Mouse (Mus musculus): ENCODE measurements around the gene Lif. TPM values are rescaled to one million over a fixed set of nuclear protein-coding genes. Genes with fewer than 3 reads are reported as not detected.

Lif gene
- polyA plus RNA-seq, 1 experiment, result 0.67 TPM

GRCm38 (mm10) chr11:4303033-4303432 is 45.7 kb downstream of the Lif start:
- Histone ChIP-seq H3K4me1 (ENCODE audit: control insufficient read depth, insufficient read depth, low read length) (peaks cover 11% of the 10 kb centered on the region), H3K27ac (ENCODE audit: insufficient read depth, low read depth, low read length) (no peak overlapping the region), H3K4me3 (ENCODE audit: insufficient read depth, low read depth, low read length) (no peak overlapping the region), H3K27me3 (replicated peaks; ENCODE audit: control insufficient read depth, insufficient read depth, low read length) (no peaks in the 10 kb centered on the region), H3K36me3 (ENCODE audit: control insufficient read depth, insufficient read depth, low read length) (no peaks in the 10 kb centered on the region)
- DNase-seq, result no peak
- TF ChIP-seq CTCF (conservative IDR thresholded peaks at IDR 0.05; ENCODE audit: insufficient read depth, insufficient read length, low read depth, low read length) (no peak), POLR2A (IDR thresholded peaks at IDR 0.05; ENCODE audit: low read depth, low read length) (no peak)
- 64% methylated on average over 9 of the region's 9 CpGs for WGBS

DNA sequence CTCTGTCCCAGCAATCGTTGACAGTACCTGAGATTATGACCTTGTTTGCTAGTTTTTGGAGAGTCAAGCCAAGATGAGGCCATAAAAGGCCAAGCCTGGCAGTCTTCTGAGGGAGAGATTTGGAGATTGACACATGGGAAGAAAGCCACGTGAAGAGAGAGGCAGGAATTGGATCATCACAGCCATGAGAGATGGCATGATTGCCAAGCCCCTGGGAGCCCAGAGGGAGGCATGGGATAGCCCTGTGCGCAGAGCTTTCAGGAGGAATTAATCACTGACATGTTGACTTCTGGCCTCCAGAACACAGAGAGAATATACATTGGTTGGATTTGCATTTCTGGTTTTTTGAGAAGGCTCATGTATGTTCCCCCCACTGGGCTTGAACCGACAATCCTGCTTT is 46.8 kb downstream of the Lif start:
- Histone ChIP-seq H3K27me3 (replicated peaks; ENCODE audit: control insufficient read depth, insufficient read depth, low read length) (no peaks in the 10 kb centered on the region), H3K36me3 (ENCODE audit: control insufficient read depth, insufficient read depth, low read length) (no peaks in the 10 kb centered on the region), H3K27ac (ENCODE audit: insufficient read depth, low read depth, low read length) (no peak overlapping the region), H3K4me1 (ENCODE audit: control insufficient read depth, insufficient read depth, low read length) (peaks cover 6% of the 10 kb centered on the region; the same call in 1 of the 2 replicates), H3K4me3 (ENCODE audit: insufficient read depth, low read depth, low read length) (no peak overlapping the region)
- 81% methylated on average over 4 of the region's 4 CpGs for WGBS
- TF ChIP-seq POLR2A (IDR thresholded peaks at IDR 0.05; ENCODE audit: low read depth, low read length) (no peak), CTCF (conservative IDR thresholded peaks at IDR 0.05; ENCODE audit: insufficient read depth, insufficient read length, low read depth, low read length) (no peak)
- no peak for DNase-seq

GRCm38 (mm10) chr11:4305090-4305489 is 47.7 kb downstream of the Lif start:
- Histone ChIP-seq H3K4me1 (ENCODE audit: control insufficient read depth, insufficient read depth, low read length) (no peaks in the 10 kb centered on the region), H3K36me3 (ENCODE audit: control insufficient read depth, insufficient read depth, low read length) (no peaks in the 10 kb centered on the region), H3K27ac (ENCODE audit: insufficient read depth, low read depth, low read length) (no peak overlapping the region), H3K27me3 (replicated peaks; ENCODE audit: control insufficient read depth, insufficient read depth, low read length) (no peaks in the 10 kb centered on the region), H3K4me3 (ENCODE audit: insufficient read depth, low read depth, low read length) (no peak overlapping the region)
- WGBS, result 100% methylated on average over 4 of the region's 4 CpGs
- TF ChIP-seq POLR2A (IDR thresholded peaks at IDR 0.05; ENCODE audit: low read depth, low read length) (no peak), CTCF (conservative IDR thresholded peaks at IDR 0.05; ENCODE audit: insufficient read depth, insufficient read length, low read depth, low read length) (no peak)
- no peak for DNase-seq

- Histone ChIP-seq H3K4me3 (ENCODE audit: insufficient read depth, low read depth, low read length) (no peak overlapping the region), H3K4me1 (ENCODE audit: control insufficient read depth, insufficient read depth, low read length) (no peaks in the 10 kb centered on the region), H3K36me3 (ENCODE audit: control insufficient read depth, insufficient read depth, low read length) (no peaks in the 10 kb centered on the region), H3K27me3 (replicated peaks; ENCODE audit: control insufficient read depth, insufficient read depth, low read length) (no peaks in the 10 kb centered on the region), H3K27ac (ENCODE audit: insufficient read depth, low read depth, low read length) (no peak overlapping the region)
- TF ChIP-seq POLR2A (IDR thresholded peaks at IDR 0.05; ENCODE audit: low read depth, low read length) (no peak), CTCF (conservative IDR thresholded peaks at IDR 0.05; ENCODE audit: insufficient read depth, insufficient read length, low read depth, low read length) (no peak)
- no peak for DNase-seq
- WGBS, result 78% methylated on average over 2 of the region's 2 CpGs
These were observed 48.7 kb downstream of the Lif start for GRCm38 (mm10) chr11:4306086-4306485.

- H3K27me3 ChIP-seq (replicated peaks; ENCODE audit: control insufficient read depth, insufficient read depth, low read length), result no peaks in the 10 kb centered on the region
- H3K27ac ChIP-seq (ENCODE audit: insufficient read depth, low read depth, low read length), result no peak overlapping the region
- H3K4me1 ChIP-seq (ENCODE audit: control insufficient read depth, insufficient read depth, low read length), result no peaks in the 10 kb centered on the region
- DNase-seq, result no peak
- H3K36me3 ChIP-seq (ENCODE audit: control insufficient read depth, insufficient read depth, low read length), result no peaks in the 10 kb centered on the region
- no peak overlapping the region for H3K4me3 ChIP-seq (ENCODE audit: insufficient read depth, low read depth, low read length)
- WGBS, result 53% methylated on average over 6 of the region's 6 CpGs
- TF ChIP-seq POLR2A (IDR thresholded peaks at IDR 0.05; ENCODE audit: low read depth, low read length) (no peak), CTCF (conservative IDR thresholded peaks at IDR 0.05; ENCODE audit: insufficient read depth, insufficient read length, low read depth, low read length) (no peak)
These were observed 50.7 kb downstream of the Lif start for GRCm38 (mm10) chr11:4308060-4308513.

DNA sequence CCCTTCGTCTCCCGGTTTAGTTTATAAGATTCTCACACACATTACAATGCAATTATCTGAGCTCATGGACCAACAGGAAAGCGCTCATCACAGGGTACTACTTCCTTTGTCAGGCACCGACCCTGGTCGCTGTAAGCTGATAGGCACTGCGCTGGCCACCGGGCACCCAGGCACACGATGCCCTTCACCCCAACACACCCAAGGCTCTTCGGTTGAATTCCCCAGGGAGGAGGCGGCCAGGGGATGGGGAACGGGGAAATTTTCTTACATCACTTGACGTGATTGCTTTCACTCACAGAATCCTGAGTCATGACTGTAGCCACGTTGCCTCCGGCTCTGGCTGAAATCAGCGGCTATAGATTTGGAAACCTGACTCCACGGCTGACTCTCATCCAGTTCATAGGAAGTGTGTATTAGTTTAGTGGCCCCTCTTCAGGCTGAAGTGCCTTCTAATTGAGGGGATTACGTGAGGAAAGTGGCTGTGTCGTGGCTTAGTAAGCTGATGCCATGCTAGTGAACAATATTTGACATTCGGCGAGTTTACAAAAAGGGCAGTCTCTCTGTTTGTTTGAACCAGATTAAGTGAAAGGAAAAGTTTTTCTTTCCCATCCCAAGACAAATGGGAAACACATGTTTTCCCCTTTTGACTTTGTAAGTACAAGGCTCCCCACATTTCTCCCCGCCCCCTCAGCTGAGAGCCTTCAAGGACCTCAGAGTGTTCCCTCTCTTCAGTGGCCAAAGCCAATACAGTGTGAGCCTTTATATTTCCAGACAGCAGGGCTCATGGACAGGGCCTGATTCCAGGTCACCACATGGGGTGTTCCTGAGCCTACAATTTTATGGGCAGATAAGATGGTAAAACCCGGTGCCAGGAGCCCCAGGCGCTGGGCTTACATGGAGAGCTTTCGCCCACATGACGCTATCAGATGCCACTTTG is 51.4 kb downstream of the Lif start:
- TF ChIP-seq CTCF (conservative IDR thresholded peaks at IDR 0.05; ENCODE audit: insufficient read depth, insufficient read length, low read depth, low read length) (no peak), POLR2A (IDR thresholded peaks at IDR 0.05; ENCODE audit: low read depth, low read length) (no peak)
- Histone ChIP-seq H3K27ac (ENCODE audit: insufficient read depth, low read depth, low read length) (no peak overlapping the region), H3K36me3 (ENCODE audit: control insufficient read depth, insufficient read depth, low read length) (no peaks in the 10 kb centered on the region), H3K27me3 (replicated peaks; ENCODE audit: control insufficient read depth, insufficient read depth, low read length) (no peaks in the 10 kb centered on the region), H3K4me3 (ENCODE audit: insufficient read depth, low read depth, low read length) (no peak overlapping the region), H3K4me1 (ENCODE audit: control insufficient read depth, insufficient read depth, low read length) (no peaks in the 10 kb centered on the region)
- 48% methylated on average over 25 of the region's 25 CpGs for WGBS
- DNase-seq, result no peak

GRCm38 (mm10) chr11:4309613-4310012 is 52.3 kb downstream of the Lif start:
- Histone ChIP-seq H3K36me3 (ENCODE audit: control insufficient read depth, insufficient read depth, low read length) (no peaks in the 10 kb centered on the region), H3K4me1 (ENCODE audit: control insufficient read depth, insufficient read depth, low read length) (no peaks in the 10 kb centered on the region), H3K27ac (ENCODE audit: insufficient read depth, low read depth, low read length) (no peak overlapping the region), H3K27me3 (replicated peaks; ENCODE audit: control insufficient read depth, insufficient read depth, low read length) (no peaks in the 10 kb centered on the region), H3K4me3 (ENCODE audit: insufficient read depth, low read depth, low read length) (no peak overlapping the region)
- 89% methylated on average over 4 of the region's 4 CpGs for WGBS
- DNase-seq, result no peak
- TF ChIP-seq CTCF (conservative IDR thresholded peaks at IDR 0.05; ENCODE audit: insufficient read depth, insufficient read length, low read depth, low read length) (no peak), POLR2A (IDR thresholded peaks at IDR 0.05; ENCODE audit: low read depth, low read length) (no peak)

All from kidney, adult 2 months (tissue).